Mouse (Mus musculus): Measurements from ENCODE around the gene Gm42421. TPM values are rescaled to one million over a fixed set of nuclear protein-coding genes. Genes with fewer than 3 reads are reported as not detected.

Gm42421 gene
- polyA plus RNA-seq (2012; fragmentation: generic; extraction: Trizol): under 1 TPM in 1 of 2 experiments, not detected in 1; 0.21 TPM

GRCm38 (mm10) chr5:143927875-143928274 is at the start of gene Gm42421:
Gene Gm42421, plus strand, starts transcription at chr5:143928175.

GRCm38 (mm10) chr5:143897635-143898330 is 30.2 kb upstream of the Gm42421 start, which contains the start of gene Ankrd61:
Gene Ankrd61, minus strand, starts transcription at chr5:143897685.

GRCm38 (mm10) chr5:143909417-143910400 is 18.3 kb upstream of the Gm42421 start, which contains the start of the genes Aimp2 and Pms2:
Gene Aimp2, minus strand, starts transcription at chr5:143909847.
Gene Pms2, plus strand, starts transcription at chr5:143909964.

GRCm38 (mm10) chr5:143932831-143933230 is 4.9 kb downstream of the Gm42421 start, which contains the start of gene Rsph10b:
Gene Rsph10b, plus strand, starts transcription at chr5:143933035.

Other genes starting within 250 kb of the Gm42421 start
- gene Usp42, start 195.9 kb upstream of the Gm42421 start, polyA plus RNA-seq (2012; fragmentation: generic; extraction: Trizol): 1 to 10 TPM; 2.6 to 4.7 TPM
- gene Eif2ak1, start 110.4 kb upstream of the Gm42421 start, polyA plus RNA-seq (2012; fragmentation: generic; extraction: Trizol): 10 to 100 TPM in 1 of 2 experiments, 1 to 10 TPM in 1; 4.2 to 15.4 TPM
- under 1 TPM; 0.04 to 0.26 TPM for gene Ankrd61, start 30.5 kb upstream of the Gm42421 start, polyA plus RNA-seq (2012; fragmentation: generic; extraction: Trizol)
- 100 to 1,000 TPM in 1 of 2 experiments, 10 to 100 TPM in 1; 48.8 to 214 TPM for gene Aimp2, start 18.3 kb upstream of the Gm42421 start, polyA plus RNA-seq (2012; fragmentation: generic; extraction: Trizol)
- gene Pms2, start 18.2 kb upstream of the Gm42421 start, polyA plus RNA-seq (2012; fragmentation: generic; extraction: Trizol): 1 to 10 TPM; 1.1 to 3.3 TPM
- under 1 TPM in 1 of 2 experiments, not detected in 1; 0.32 TPM for gene Rsph10b, start 4.9 kb downstream of the Gm42421 start, polyA plus RNA-seq (2012; fragmentation: generic; extraction: Trizol)
- 10 to 100 TPM in 1 of 2 experiments, 1 to 10 TPM in 1; 6.6 to 25.0 TPM for gene Ccz1, start 86.7 kb downstream of the Gm42421 start, polyA plus RNA-seq (2012; fragmentation: generic; extraction: Trizol)
- gene Ocm, start 98.5 kb downstream of the Gm42421 start, polyA plus RNA-seq (2012; fragmentation: generic; extraction: Trizol): not detected
- gene Lmtk2, start 172.3 kb downstream of the Gm42421 start, polyA plus RNA-seq (2012; fragmentation: generic; extraction: Trizol): 1 to 10 TPM in 1 of 2 experiments, under 1 TPM in 1; 0.50 to 3.1 TPM

Data from C3H10T1/2 (cell line).